Mouse (Mus musculus): ENCODE measurements at regions not wholly inside any gene's neighbourhood (a gene's known extent, or its start where the extent isn't known, plus 50 kb on each side); places are given as distances from the start of the nearest gene placed in this dataset.

DNA sequence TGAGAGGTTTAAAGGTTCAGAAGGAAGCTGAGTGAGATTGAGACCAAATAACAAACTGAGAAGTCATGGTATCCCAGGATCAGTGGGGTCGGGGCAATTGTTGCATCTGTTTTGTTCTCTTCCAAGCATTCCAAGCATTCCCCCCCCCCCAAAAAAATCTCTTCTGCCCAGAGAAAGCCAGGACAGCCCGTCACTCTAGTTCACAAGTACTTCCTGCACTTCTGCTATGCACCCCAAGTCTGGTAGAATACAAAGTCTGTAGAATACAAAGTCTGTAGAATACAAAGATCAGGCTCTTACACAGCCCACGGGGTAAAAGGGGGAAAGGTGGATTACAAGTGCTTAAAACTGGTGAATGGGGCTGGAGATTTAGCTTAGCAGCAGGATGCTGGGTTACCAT is 99.5 kb upstream of the Rad23b start:
- TF ChIP-seq CTCF (IDR thresholded peaks at IDR 0.05; ENCODE audit: low read depth, low read length) (no peak), POLR2A (IDR thresholded peaks at IDR 0.05; ENCODE audit: insufficient read depth, low read length) (no peak), EP300 (IDR thresholded peaks at IDR 0.05; ENCODE audit: insufficient read depth, low read depth, low read length) (no peak)

Data from ES-Bruce4 (cell line).